Mouse (Mus musculus) monocyte, adult 5-6 weeks (primary cell): Measurements from ENCODE around the gene Tmem202. TPM values are rescaled to one million over a fixed set of nuclear protein-coding genes. Genes with fewer than 3 reads are reported as not detected.

Source experiments
- ATAC-seq: fragments of 153-309, 156-312 bp; replicated peaks from 2 replicates; pipeline ENCODE4 v1.8.0; 2017; ENCODE audit warnings: mild to moderate bottlenecking; ENCODE audit not compliant: low TSS enrichment, insufficient number of reproducible peaks, severe bottlenecking, poor library complexity, low FRiP score
- total RNA-seq: library from RNA; stranded (forward); fragments of 200-1000, 200-491, 200-594 nt; gene quantifications from 3 replicates; pipeline ENCODE4 v1.2.3, GENCODE M21; 2017

Tmem202 gene
- total RNA-seq, 1 experiment from 2014 or later = not detected

DNA sequence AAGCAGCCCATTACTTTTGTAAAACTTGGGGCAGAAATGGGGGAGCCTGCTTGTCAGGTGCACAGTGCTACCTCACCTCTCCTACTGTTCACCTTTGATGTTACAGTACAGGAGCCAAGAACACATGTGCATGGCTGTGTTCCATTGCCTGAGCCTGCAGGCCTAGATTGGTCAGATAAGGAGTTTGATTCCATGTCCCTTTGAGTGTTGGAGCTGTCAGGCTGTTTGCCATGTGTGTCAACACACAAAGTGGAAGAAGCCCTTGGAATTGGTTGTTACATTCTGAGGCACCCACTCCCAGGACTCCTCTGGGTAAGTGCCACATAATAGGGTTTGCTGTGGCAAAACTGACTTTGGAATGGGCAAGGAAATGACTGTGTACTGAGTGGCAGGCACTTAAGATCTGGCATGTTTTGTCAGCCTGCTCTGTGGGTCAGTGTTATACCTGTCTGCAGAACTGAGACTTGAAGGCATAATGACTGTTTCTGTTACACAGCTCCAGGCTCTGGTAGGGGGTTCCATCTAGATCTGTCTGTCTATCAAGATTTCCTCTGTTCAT lies 3.2 kb upstream of the Tmem202 start:
- no peak for ATAC-seq

DNA sequence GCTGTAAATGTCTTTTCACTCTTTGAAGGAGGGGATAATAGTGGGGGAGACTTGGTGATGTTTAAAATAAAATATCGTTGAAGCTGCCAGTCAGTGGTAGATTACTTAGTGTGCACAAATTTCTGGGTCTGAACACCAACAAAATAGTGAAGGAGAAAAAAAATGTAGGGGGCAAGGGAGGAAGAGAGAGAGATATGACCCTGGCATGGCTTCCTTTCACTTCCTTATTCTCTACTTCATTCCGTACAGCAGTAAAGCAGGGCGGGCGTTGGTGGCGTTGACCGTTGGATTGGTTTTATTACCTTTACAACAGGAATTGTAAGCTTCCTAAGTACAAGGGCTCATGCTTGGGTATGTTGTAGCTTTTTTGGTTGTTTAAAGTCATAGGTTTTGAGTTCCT lies 2.0 kb upstream of the Tmem202 start:
- no peak for ATAC-seq

DNA sequence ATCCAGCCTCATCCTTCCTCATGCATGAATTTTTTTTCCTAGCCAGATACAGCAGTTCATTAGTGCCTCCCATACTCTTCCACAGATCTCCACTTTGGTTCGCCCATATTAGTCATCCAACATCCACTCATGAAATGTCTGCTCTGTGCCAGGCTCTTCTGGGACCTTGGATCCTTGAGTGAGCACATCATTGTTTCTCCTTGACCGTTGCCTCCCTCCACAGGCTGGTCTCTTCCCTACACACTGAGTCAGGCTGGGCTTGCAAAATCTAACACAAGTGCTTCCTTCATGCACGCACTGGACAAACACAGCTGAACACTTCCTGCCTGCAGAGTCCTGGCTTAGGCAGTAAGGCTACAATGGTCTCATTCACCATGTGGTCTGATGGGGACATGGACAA lies 2.0 kb downstream of the Tmem202 start:
- peak; percentile 13; the same call in 1 of the 2 replicates for ATAC-seq

DNA sequence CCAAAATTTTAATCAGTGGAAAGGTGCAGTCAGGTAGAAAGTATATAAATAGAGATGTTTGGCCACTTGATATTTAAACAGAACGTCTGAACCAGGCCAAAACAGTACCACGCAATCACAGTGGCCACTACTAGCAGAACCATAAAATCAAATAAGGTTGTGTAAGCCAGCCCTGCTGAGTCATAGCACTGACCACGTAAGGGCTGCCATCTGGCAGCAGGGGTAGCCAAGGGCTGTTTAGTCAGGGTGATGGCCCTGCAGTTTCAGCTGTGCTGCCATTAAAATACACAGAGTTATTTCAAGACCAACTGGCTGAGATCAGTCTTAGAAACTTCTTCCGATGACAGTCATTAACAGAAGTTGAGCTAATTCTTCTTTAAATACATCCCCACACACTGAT lies 5.8 kb downstream of the Tmem202 start:
- ATAC-seq = 0 out of 2 replicates have a peak, but pooled peaks have one; percentile 29

- no peak for ATAC-seq
These were observed 6.2 kb downstream of the Tmem202 start for GRCm38 (mm10) chr9:59533422-59533821.

DNA sequence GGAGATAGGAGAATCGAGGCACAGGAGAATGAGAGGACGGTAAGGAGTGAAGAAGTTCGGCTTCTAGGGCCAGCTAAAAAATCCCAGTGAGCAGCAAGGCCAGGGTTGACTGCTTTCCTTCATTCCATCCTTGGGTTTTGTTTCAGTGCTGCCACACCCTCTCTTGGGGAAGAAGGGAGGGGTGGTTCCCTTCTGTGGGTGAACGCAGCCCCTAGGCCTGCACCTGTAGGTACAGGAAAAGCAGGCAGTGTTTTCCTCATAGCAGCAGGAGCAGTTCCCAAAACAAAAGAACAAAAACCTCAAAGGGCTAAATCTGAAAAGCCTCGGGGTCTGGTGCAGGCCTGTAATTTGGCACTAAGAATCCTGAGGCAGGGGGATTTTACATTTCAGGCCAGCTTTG lies 8.0 kb downstream of the Tmem202 start:
- ATAC-seq = no peak

DNA sequence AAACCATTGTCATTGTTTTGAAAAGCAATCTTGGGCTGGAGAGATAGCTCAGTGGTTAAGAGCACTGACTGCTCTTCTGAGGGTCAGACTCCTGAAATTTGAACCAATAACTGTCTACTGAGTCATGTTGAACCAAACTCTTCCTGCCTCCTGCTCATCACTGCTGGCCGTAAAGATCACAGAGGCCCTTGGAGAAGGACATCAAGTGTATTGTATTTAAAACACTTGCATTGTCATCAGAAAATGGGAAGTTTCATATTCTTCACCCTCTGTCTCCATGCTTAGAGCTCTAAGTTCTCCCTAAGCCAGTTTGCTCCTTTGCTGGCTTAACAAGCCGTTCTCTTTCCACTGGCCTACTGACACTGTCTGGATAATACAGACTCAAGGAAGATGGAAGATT lies 11.4 kb downstream of the Tmem202 start:
- ATAC-seq = 0 out of 2 replicates have a peak, but pooled peaks have one; percentile 40

DNA sequence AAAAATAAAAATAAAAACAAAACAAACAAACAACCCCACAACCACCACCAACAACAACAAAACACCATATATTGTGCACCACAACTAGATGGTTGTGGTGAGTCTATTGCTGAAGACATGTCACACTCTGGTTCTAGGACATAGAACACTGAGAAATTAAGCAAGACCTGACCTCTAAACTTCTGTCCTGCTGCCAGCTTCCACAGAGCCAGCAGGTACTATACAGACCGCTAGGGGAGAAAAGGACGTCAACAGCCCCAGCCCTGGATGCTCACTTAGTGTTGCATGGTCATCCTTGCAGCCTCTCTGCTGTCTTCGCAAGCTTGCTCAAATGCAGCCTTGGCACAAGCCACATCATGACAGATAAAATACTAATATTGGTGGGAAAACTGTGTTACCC lies 12.1 kb downstream of the Tmem202 start:
- ATAC-seq = no peak

DNA sequence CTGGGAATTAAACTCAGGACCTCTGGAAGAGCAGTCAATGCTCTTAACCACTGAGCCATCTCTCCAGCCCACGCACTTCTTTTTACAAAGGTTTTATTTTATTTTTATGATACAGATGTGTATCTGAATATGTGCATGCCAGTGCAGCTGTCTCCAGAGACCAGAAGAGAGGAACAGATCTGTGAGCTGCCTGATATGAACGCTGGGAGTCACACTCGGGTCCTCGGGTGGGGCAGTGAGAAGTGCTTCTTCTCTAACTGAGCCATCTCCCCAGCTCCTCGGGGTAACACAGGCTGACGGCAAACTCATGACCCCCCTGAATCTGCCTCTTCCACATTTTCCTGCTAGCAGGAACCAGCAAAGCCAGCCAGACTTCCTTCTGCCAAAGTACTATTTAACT lies 12.9 kb downstream of the Tmem202 start:
- ATAC-seq = no peak

DNA sequence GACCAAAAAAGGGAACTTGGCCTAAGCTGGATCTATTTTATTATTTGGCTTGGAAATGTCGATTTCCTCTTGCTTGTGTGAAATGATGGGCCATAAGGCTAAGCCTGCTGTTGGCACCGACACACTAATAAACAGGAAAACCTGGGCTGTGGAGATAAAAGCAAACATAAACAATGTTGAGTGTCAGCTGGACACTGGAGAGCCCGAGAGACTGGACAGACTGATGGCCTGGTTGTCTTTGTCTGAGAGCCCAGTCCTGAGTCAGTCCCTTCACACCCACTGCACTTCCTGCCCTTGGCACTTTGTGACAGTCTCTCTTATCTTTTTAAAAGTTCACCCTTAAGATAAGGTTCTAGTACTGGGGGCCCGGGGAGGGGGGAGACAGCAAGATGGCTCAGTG lies 16.7 kb downstream of the Tmem202 start:
- no peak for ATAC-seq

GRCm38 (mm10) chr9:59519396-59519795 lies 20.3 kb downstream of the Tmem202 start:
- no peak for ATAC-seq

DNA sequence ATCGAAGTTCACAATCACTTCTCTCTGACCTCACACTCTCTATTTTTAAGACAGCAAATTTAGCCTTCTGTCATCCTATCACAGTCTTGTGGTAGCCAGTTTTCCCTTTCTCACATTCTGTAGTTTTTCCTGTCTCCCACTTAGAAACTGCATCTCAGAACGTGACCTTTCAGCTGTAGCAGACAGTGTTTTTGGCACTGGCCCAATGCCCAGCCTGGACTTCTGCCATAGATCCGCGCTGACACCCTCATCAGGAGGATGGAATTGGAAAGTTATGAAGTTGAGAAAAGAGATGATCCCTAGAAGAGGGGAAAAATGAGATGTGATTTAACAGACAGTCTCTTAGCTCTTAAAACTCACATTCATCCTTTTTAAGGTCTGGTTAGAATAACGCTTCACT lies 20.7 kb downstream of the Tmem202 start:
- no peak for ATAC-seq

- no peak for ATAC-seq
These were observed 22.5 kb downstream of the Tmem202 start for GRCm38 (mm10) chr9:59517127-59517526.

- no peak for ATAC-seq
These were observed 24.6 kb downstream of the Tmem202 start for GRCm38 (mm10) chr9:59515069-59515468.

DNA sequence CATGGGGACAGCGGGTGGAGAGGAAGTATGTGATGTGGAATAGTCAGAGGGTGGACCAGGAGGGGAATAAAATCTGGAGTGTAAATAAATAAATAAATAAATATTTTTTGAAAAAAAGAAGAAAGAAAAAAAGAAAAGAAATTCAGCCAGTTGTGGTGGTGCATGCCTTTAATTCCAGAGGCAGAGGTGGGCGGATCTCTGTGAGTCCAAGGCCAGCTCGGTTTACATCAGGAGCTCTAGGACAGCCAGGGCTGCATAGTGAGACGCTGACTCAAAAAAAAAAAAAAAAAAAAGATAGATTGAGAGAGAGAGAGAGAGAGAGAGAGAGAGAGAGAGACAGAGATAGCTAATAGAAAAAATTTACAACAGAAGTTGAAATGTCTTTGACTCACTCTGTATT lies 27.3 kb downstream of the Tmem202 start:
- ATAC-seq = no peak

GRCm38 (mm10) chr9:59508146-59508545 lies 31.5 kb downstream of the Tmem202 start:
- ATAC-seq = no peak

DNA sequence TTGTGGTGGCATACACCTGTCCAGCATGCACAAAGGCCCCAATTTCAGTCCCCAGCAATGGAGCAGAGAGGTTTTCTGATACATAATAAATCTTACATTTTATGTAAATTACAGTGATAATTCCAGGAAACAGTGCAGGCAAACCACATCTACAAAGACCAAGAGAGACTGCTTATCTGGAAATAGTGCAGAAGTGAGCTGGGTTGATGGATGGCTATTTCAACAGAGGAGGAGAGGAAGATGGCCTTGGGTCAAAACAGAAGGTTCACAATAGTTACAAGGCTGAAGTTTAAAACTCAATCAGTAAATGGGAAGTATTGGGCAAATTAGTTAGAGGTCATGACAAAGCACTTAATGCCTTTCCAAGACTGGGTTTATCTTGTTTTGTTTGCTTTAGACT lies 52.3 kb downstream of the Tmem202 start:
- ATAC-seq = no peak

DNA sequence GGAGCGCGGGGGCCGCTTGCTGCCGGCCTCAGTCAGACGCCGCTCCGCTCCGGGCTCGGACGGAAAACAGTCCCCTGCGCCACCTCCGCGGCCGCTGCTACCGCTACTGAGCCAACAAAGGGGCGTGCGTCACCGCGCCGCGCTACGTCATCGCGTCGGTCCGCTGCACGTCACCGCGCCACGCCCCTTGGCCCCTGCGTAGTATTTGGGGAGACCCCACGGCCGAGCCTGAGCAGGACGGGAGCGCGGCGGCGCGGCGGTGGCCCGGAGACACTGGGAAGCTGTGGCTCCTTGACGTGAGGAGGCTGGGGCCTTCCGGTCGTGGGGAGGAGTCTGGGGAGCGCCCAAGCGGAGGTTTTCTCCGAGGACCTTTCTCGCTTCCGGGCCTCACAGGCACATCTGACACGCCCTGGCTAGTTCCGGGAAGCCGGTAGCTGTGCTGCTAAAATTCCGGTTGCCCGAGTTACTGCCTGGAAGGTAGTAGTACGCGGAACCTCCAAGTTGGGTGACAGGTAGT lies 53.0 kb downstream of the Tmem202 start, which contains the start of gene Arih1:
Gene Arih1, minus strand, starts transcription at position 70 of the 517 bp plus-strand sequence.
- ATAC-seq = peak; percentile 86

GRCm38 (mm10) chr9:59486076-59486518 lies 53.5 kb downstream of the Tmem202 start:
- peak; percentile 30; the same call in 1 of the 2 replicates for ATAC-seq

DNA sequence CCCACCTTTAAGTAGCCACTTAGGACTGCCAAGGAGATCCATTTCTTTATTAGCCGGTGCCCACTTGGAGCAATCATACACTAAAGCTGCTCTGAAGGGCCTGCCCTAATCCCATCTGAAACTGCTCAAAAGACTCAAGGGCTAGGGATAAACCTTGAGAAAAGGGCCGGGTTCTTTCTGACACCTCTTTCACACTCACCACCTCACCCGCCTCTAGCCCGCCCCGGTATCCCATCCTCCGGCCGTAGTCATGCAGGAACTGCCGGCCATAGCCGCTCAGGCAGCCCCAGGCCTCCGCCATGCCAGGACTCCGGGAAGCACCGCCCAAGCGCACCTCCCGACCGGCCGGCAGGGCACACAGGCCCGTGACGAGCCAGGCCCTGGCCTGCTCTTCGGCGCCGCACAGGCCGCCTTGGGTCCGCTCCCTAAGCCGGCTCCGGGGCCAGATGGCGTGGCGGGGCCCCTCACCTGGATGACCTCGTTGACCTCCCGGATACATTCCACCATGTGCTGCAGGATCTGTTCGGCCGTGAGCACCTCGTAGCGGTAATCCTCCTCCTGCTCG lies 54.1 kb downstream of the Tmem202 start:
- peak; percentile 30; the same call in 1 of the 2 replicates for ATAC-seq
